Mouse (Mus musculus): ENCODE data around the gene Exosc7. TPM values are rescaled to one million over a fixed set of nuclear protein-coding genes. Genes with fewer than 3 reads are reported as not detected.

Gene Exosc7
- polyA plus RNA-seq (2011; ENCODE audit: insufficient read depth, insufficient read length, low read depth, missing spikeins): 74.7 and 75.4 TPM in 2 replicates

DNA sequence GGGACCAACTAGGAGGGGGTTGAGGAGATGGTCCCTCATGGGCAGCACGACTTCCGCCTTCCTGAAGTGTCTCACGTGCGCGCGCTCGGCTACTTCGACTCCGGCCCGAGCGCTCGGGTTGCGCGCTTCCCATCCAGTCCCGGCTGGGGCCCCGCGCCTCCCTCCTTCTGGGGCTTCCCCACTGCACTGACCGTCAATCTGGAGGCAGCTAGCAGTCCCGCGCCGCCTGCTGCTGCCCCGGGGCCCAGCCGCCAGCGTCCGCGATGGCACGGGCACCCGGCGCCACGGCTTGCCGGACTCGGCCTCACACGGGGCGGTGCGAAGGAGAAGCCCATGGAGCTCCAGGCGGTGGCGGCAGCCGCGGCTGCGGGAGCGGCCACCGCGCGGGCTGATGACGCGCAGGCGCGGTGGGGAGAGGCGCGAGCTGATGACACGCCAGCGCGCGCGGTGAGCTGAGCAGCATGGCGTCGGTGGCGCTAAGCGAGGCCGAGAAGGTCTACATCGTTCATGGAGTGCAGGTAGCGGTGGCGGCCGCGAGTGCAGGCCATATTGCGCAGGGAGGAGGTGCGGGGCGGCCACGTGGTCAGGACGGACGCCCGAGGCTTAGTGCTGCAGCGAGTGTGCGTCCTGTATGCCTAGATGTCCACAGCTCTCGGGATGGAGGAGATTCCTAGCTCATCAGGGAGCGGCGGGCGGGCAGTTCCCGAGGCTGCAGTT, at the start of gene Exosc7, which contains the start of gene Zdhhc3:
Gene Exosc7 (plus strand): TSS at position 411 of the 717 bp plus-strand sequence.
Gene Zdhhc3 (minus strand): TSS at position 401 of the 717 bp plus-strand sequence.
- Histone ChIP-seq H3K27me3 (ENCODE audit: control insufficient read depth, insufficient read depth, low read length, poor library complexity, severe bottlenecking) (no peaks in the 10 kb centered on the region), H3K4me1 (ENCODE audit: control insufficient read depth, insufficient read depth, low read length) (no peaks in the 10 kb centered on the region), H3K9me3 (replicated peaks; ENCODE audit: control insufficient read depth, insufficient read depth, low read length, poor library complexity, severe bottlenecking) (no peaks in the 10 kb centered on the region), H3K9ac (ENCODE audit: low read depth, poor library complexity, severe bottlenecking) (peak within 1 kb of the TSS; percentile 43), H3K4me3 (ENCODE audit: low read depth, low read length) (peak within 1 kb of the TSS; percentile 76), H3K27ac (ENCODE audit: insufficient read depth, low read length) (no peak within 1 kb of the TSS), H3K36me3 (ENCODE audit: control insufficient read depth, insufficient read depth, low read length, poor library complexity, severe bottlenecking) (no peaks in the 10 kb centered on the region)
- peak; percentile 85 for TF ChIP-seq POLR2A (IDR thresholded peaks at IDR 0.05; ENCODE audit: insufficient read depth, low read length)
- no peak for TF ChIP-seq EP300 (IDR thresholded peaks at IDR 0.05; ENCODE audit: insufficient read depth, low read depth, low read length)
- TF ChIP-seq CTCF (IDR thresholded peaks at IDR 0.05; ENCODE audit: low read depth, low read length): no peak

DNA sequence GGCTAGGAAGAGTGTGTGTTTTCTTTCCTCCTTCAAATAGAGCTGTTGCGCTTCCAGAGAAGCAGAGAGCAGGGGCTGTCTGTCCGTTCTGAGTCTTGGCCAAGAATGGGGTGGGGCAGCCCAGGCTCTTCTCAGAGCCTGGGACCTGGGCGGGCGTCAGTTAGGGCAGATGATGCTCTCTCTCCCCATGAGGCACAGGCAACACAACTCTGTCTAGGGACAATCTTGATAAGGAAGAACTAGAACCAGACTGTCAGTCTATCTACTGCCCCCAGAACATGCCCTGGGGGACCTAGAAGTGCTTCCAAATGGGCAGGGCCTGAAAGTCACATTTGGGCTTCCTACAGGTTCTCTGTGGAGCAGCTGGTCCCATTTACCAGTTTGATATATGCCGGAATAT, 33.9 kb upstream of the Exosc7 start:
- Histone ChIP-seq H3K4me3 (ENCODE audit: low read depth, low read length) (no peak overlapping the region), H3K27me3 (ENCODE audit: control insufficient read depth, insufficient read depth, low read length, poor library complexity, severe bottlenecking) (no peaks in the 10 kb centered on the region), H3K36me3 (ENCODE audit: control insufficient read depth, insufficient read depth, low read length, poor library complexity, severe bottlenecking) (peaks cover 17% of the 10 kb centered on the region), H3K4me1 (ENCODE audit: control insufficient read depth, insufficient read depth, low read length) (no peaks in the 10 kb centered on the region), H3K27ac (ENCODE audit: insufficient read depth, low read length) (no peak overlapping the region), H3K9me3 (replicated peaks; ENCODE audit: control insufficient read depth, insufficient read depth, low read length, poor library complexity, severe bottlenecking) (no peaks in the 10 kb centered on the region), H3K9ac (ENCODE audit: low read depth, poor library complexity, severe bottlenecking) (no peak overlapping the region)
- TF ChIP-seq EP300 (IDR thresholded peaks at IDR 0.05; ENCODE audit: insufficient read depth, low read depth, low read length) (no peak), CTCF (IDR thresholded peaks at IDR 0.05; ENCODE audit: low read depth, low read length) (no peak), POLR2A (IDR thresholded peaks at IDR 0.05; ENCODE audit: insufficient read depth, low read length) (no peak)

GRCm38 (mm10) chr9:123080355-123080754, 32.7 kb upstream of the Exosc7 start:
- no peak overlapping the region for H3K27ac ChIP-seq (ENCODE audit: insufficient read depth, low read length)
- peaks cover 26% of the 10 kb centered on the region for H3K36me3 ChIP-seq (ENCODE audit: control insufficient read depth, insufficient read depth, low read length, poor library complexity, severe bottlenecking)
- no peaks in the 10 kb centered on the region for H3K27me3 ChIP-seq (ENCODE audit: control insufficient read depth, insufficient read depth, low read length, poor library complexity, severe bottlenecking)
- TF ChIP-seq EP300 (IDR thresholded peaks at IDR 0.05; ENCODE audit: insufficient read depth, low read depth, low read length) (no peak), POLR2A (IDR thresholded peaks at IDR 0.05; ENCODE audit: insufficient read depth, low read length) (no peak), CTCF (IDR thresholded peaks at IDR 0.05; ENCODE audit: low read depth, low read length) (no peak)
- no peaks in the 10 kb centered on the region for H3K4me1 ChIP-seq (ENCODE audit: control insufficient read depth, insufficient read depth, low read length)
- H3K9me3 ChIP-seq (replicated peaks; ENCODE audit: control insufficient read depth, insufficient read depth, low read length, poor library complexity, severe bottlenecking): no peaks in the 10 kb centered on the region
- no peak overlapping the region for H3K9ac ChIP-seq (ENCODE audit: low read depth, poor library complexity, severe bottlenecking)
- no peak overlapping the region for H3K4me3 ChIP-seq (ENCODE audit: low read depth, low read length)

DNA sequence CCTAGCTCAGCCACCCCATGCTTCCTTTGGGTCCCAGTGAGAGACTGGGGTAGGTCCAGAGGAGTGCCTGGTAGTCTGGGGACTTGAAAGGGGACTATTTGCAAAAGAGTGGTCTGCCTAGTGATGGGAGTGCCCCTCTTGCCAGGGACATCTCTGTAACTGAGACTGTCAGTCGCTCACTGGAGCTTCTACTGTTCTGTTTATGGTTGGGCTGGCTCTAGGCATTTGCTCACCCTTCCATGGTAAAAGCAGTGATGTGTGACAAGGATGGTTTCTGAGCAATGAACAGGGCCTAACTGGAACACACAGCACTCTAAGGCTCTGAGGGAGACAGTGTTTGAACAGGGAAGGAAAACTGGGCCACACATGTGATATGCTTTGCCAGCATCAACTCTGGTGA, 32.2 kb upstream of the Exosc7 start:
- Histone ChIP-seq H3K4me1 (ENCODE audit: control insufficient read depth, insufficient read depth, low read length) (no peaks in the 10 kb centered on the region), H3K9ac (ENCODE audit: low read depth, poor library complexity, severe bottlenecking) (no peak overlapping the region), H3K36me3 (ENCODE audit: control insufficient read depth, insufficient read depth, low read length, poor library complexity, severe bottlenecking) (peaks cover 26% of the 10 kb centered on the region), H3K27me3 (ENCODE audit: control insufficient read depth, insufficient read depth, low read length, poor library complexity, severe bottlenecking) (no peaks in the 10 kb centered on the region), H3K27ac (ENCODE audit: insufficient read depth, low read length) (no peak overlapping the region), H3K4me3 (ENCODE audit: low read depth, low read length) (no peak overlapping the region), H3K9me3 (replicated peaks; ENCODE audit: control insufficient read depth, insufficient read depth, low read length, poor library complexity, severe bottlenecking) (no peaks in the 10 kb centered on the region)
- TF ChIP-seq CTCF (IDR thresholded peaks at IDR 0.05; ENCODE audit: low read depth, low read length): no peak
- TF ChIP-seq EP300 (IDR thresholded peaks at IDR 0.05; ENCODE audit: insufficient read depth, low read depth, low read length): no peak
- TF ChIP-seq POLR2A (IDR thresholded peaks at IDR 0.05; ENCODE audit: insufficient read depth, low read length): no peak

- TF ChIP-seq CTCF (IDR thresholded peaks at IDR 0.05; ENCODE audit: low read depth, low read length) (no peak), EP300 (IDR thresholded peaks at IDR 0.05; ENCODE audit: insufficient read depth, low read depth, low read length) (no peak), POLR2A (IDR thresholded peaks at IDR 0.05; ENCODE audit: insufficient read depth, low read length) (no peak)
- Histone ChIP-seq H3K4me1 (ENCODE audit: control insufficient read depth, insufficient read depth, low read length) (no peaks in the 10 kb centered on the region), H3K4me3 (ENCODE audit: low read depth, low read length) (no peak overlapping the region), H3K9ac (ENCODE audit: low read depth, poor library complexity, severe bottlenecking) (no peak overlapping the region), H3K36me3 (ENCODE audit: control insufficient read depth, insufficient read depth, low read length, poor library complexity, severe bottlenecking) (peaks cover 33% of the 10 kb centered on the region), H3K27ac (ENCODE audit: insufficient read depth, low read length) (no peak overlapping the region), H3K9me3 (replicated peaks; ENCODE audit: control insufficient read depth, insufficient read depth, low read length, poor library complexity, severe bottlenecking) (no peaks in the 10 kb centered on the region), H3K27me3 (ENCODE audit: control insufficient read depth, insufficient read depth, low read length, poor library complexity, severe bottlenecking) (no peaks in the 10 kb centered on the region)
These were observed 27.6 kb upstream of the Exosc7 start for GRCm38 (mm10) chr9:123085373-123085772.

- Histone ChIP-seq H3K27me3 (ENCODE audit: control insufficient read depth, insufficient read depth, low read length, poor library complexity, severe bottlenecking) (no peaks in the 10 kb centered on the region), H3K9ac (ENCODE audit: low read depth, poor library complexity, severe bottlenecking) (no peak overlapping the region), H3K36me3 (ENCODE audit: control insufficient read depth, insufficient read depth, low read length, poor library complexity, severe bottlenecking) (peaks cover 31% of the 10 kb centered on the region), H3K4me3 (ENCODE audit: low read depth, low read length) (no peak overlapping the region), H3K9me3 (replicated peaks; ENCODE audit: control insufficient read depth, insufficient read depth, low read length, poor library complexity, severe bottlenecking) (no peaks in the 10 kb centered on the region), H3K27ac (ENCODE audit: insufficient read depth, low read length) (no peak overlapping the region), H3K4me1 (ENCODE audit: control insufficient read depth, insufficient read depth, low read length) (no peaks in the 10 kb centered on the region)
- TF ChIP-seq CTCF (IDR thresholded peaks at IDR 0.05; ENCODE audit: low read depth, low read length) (no peak), POLR2A (IDR thresholded peaks at IDR 0.05; ENCODE audit: insufficient read depth, low read length) (no peak), EP300 (IDR thresholded peaks at IDR 0.05; ENCODE audit: insufficient read depth, low read depth, low read length) (no peak)
These were observed 25.5 kb upstream of the Exosc7 start for GRCm38 (mm10) chr9:123087558-123087957.

Data from ES-Bruce4 (cell line).